Mouse (Mus musculus): Measurements from ENCODE around the gene Fgfr2.
A peak's percentile ranks its signal among the peaks of the same experiment; 100 is the strongest.
"Not testable (repeated sequence)": the region's sequence is repeated elsewhere in the genome, so short reads cannot be mapped to it uniquely, and the experiment has no call there.

Gene Fgfr2

GRCm38 (mm10) chr7:130432141-130432540 lies 2691.0 kb downstream of the Fgfr2 start:
- no peak for DNase-seq

- DNase-seq = no peak
Measured at GRCm38 (mm10) chr7:130426586-130426985, 2696.6 kb downstream of the Fgfr2 start.

- no peak for DNase-seq
Measured at GRCm38 (mm10) chr7:130425991-130426390, 2697.2 kb downstream of the Fgfr2 start.

- DNase-seq = no peak
Measured at GRCm38 (mm10) chr7:130419961-130420360, 2703.2 kb downstream of the Fgfr2 start.

GRCm38 (mm10) chr7:130407622-130408021 lies 2715.5 kb downstream of the Fgfr2 start:
- DNase-seq = no peak

GRCm38 (mm10) chr7:130403346-130403745 lies 2719.8 kb downstream of the Fgfr2 start:
- no peak for DNase-seq

- no peak for DNase-seq
Measured at GRCm38 (mm10) chr7:130394697-130395096, 2728.5 kb downstream of the Fgfr2 start.

- not testable (repeated sequence) for DNase-seq
Measured at GRCm38 (mm10) chr7:130390060-130390459, 2733.1 kb downstream of the Fgfr2 start.

GRCm38 (mm10) chr7:130386308-130386707 lies 2736.8 kb downstream of the Fgfr2 start:
- DNase-seq = no peak

GRCm38 (mm10) chr7:130385732-130386294 lies 2737.3 kb downstream of the Fgfr2 start:
- no peak for DNase-seq

GRCm38 (mm10) chr7:130382126-130382525 lies 2741.0 kb downstream of the Fgfr2 start:
- no peak for DNase-seq

GRCm38 (mm10) chr7:130381387-130381951 lies 2741.7 kb downstream of the Fgfr2 start:
- peak; percentile 61 for DNase-seq

- no peak for DNase-seq
Measured at GRCm38 (mm10) chr7:130380769-130381355, 2742.3 kb downstream of the Fgfr2 start.

GRCm38 (mm10) chr7:130380367-130380766 lies 2742.8 kb downstream of the Fgfr2 start:
- DNase-seq = no peak

- no peak for DNase-seq
Measured at GRCm38 (mm10) chr7:130379886-130380285, 2743.3 kb downstream of the Fgfr2 start.

GRCm38 (mm10) chr7:130378308-130378707 lies 2744.8 kb downstream of the Fgfr2 start:
- DNase-seq = no peak

- no peak for DNase-seq
Measured at GRCm38 (mm10) chr7:130374311-130374710, 2748.8 kb downstream of the Fgfr2 start.

GRCm38 (mm10) chr7:130368827-130369641 lies 2754.1 kb downstream of the Fgfr2 start:
- DNase-seq = no peak

- DNase-seq = no peak
Measured at GRCm38 (mm10) chr7:130368036-130368826, 2754.9 kb downstream of the Fgfr2 start.

GRCm38 (mm10) chr7:130367222-130368035 lies 2755.7 kb downstream of the Fgfr2 start:
- no peak for DNase-seq

- DNase-seq = no peak
Measured at GRCm38 (mm10) chr7:130365711-130366110, 2757.4 kb downstream of the Fgfr2 start.

All from layer of hippocampus, adult 9-11 months (tissue).